Mouse (Mus musculus) telencephalon, adult 2 months (tissue): ENCODE measurements around the gene Ociad1.
"Not testable (repeated sequence)": the region's sequence is repeated elsewhere in the genome, so short reads cannot be mapped to it uniquely, and the experiment has no call there.

Experiments used
- DNase-seq: peaks from one replicate; pipeline ENCODE4 v3.0.0-alpha.2; 2011; ENCODE audit warnings: low read depth, low spot score

The Ociad1 gene

DNA sequence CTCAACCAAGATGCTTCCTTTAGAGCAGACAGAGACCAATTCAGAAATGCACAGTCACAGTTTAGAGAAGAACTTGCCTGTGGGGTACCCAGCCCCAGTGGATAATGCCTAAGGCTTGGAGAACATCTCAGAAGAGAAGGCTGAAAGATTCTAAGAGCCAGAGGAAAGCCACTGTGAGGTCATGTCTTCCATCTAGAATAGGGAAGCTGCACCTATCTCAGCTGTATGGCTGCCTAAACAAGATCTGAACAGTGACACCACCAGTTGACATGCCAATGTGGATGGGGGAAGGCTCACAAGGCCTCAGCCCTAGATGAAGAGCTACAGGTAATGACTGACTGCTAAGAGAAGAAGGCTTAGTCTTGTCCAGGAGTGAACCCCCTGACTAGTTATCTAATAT is 8.5 kb upstream of the Ociad1 start:
- no peak for DNase-seq

DNA sequence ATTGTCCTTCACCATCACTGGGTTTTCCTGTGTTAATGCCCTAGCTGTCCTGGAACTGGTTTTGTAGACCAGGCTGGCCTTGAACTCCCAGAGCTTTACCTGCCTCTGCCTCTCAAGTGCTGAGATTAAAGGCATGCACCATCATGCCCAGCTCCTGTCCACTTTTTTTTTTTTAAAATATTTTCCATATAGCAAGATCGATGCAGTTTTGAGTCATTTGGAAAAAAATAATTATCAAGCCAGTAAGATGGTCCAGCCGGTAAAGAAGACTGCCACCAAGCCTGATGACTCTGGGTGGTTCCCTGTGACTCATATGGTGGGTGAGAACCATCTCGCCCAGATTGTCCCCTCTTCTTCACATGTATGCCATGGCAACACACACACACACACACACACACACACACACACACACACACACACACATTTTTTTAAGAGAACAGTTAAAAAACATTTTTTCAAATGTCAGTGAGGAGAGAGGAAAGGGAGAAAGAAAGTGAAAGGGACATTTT is 7.1 kb upstream of the Ociad1 start:
- no peak for DNase-seq

DNA sequence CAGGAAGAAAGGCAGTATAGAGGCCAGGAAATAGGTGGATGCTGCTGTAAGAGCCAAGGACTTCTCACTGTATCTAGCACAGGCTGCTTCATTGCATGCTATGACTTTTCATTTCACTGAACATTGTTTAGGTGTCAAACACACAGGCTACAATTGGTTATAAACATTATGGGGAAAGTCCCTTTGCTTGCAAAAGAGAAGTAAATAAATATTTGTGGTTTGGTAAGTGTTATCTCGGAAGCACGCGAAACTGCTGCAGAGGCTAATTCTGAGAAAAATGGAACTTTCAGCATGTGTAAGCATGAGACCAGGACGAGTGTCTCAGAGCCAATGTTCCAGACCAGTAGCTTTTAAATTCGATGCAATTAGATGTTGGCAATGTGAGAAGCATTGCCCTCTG is 6.0 kb upstream of the Ociad1 start:
- no peak for DNase-seq

DNA sequence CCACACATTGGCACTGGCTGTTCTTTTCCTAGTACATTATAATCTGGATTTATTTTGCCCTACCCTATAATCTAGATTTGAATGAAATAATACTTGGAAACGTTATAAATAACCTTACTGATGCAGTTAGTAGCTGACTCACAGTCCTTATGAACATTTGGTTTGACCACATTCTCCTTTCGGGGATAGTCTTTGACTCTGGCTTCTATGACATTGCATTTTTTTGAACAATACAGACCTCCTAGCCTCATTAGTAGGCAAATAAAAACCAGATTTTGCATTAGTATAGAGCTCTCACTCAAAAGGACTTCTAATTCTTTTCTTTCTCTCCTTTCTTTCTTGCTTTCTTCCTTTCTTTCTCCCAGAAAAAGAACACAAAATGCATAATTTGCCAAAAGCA is 2.7 kb upstream of the Ociad1 start:
- no peak for DNase-seq

DNA sequence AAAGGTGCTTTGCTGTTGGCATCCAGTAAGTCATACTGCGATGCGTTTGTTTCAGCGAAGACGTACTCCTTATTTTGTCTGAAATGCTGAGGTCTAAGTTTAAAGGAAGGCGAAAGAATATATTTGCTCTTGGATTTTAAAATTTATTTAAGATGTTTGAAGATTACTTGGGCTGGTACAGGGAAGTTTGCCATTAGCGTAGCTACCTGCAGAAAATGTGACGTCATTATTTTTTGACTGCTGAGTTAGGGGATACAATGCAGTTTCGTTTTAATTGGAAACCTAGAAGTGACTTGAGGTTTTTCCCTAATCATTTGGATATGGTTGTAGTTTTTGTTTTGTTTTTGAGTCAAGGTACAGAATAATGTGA is 859 bp downstream of the Ociad1 start:
- DNase-seq, result no peak

DNA sequence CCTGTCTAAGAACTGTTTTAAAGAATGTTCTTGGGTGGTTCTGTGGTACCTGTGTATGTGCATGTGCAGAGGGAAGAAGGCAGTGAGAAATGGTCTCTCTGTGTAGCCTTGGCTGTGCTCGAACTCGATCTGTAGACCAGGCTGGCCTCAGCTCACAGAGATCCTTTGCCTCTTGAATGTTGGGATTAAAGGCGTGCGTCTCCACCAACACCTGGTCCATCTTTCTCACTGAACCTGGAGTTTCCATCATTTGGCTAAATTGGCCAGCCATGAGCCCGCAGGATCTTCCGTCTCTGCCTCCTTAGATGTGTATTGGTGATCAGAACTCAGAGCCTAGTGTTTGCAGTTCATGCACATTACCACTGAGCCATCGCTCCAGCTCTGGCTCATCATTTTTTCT is 2.4 kb downstream of the Ociad1 start:
- no peak for DNase-seq

DNA sequence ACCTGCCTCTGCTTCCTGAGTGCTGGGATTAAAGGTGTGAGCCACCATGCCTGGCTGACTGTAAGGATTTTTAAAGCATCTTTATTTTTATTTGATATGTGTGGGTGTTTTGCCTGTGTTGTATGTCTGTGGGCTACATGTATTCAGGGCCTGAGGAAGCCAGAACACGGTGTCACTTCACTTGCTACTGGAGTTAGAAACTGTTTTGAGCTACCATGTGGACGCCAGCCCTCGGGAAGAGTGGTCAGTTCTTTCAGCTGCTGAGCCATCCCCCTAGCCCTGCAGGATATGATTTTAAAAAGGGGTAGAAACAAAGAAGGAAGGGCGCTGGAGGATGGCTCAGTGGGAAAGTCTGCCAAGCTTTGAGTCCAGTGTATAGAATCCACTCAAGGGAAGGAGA is 3.3 kb downstream of the Ociad1 start:
- no peak for DNase-seq

DNA sequence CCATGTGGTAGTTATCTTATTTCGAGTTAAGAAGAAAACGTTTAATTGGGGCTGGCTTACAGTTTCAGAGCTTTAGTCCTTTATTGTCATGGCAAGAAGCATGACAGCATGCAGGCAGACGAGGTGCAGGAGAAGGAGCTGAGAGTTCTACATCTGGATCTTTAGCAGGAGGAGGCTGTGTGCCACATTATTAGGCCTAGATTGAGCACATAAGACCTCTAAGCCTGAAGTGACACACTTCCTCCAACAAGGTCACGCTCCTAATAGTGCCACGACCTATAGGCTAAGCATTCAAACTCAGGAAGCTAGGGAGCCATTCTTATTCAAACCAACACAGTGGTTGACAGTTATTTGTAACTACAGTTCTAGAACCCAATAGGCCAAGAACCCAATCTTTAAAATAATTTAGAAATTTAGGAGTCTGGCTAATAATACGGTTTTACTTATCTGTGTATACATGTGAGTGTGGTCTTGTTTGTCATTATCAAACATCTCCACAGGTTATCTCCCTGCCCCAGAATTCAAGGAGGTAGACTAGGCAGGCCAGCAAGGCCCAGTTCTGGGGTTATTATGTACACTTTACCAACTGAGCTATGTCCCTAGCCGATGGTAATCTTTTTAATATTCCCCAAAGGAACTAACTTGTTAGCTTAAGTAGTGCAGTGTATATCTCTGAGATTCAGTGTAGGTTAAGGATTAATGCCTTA is 9.2 kb downstream of the Ociad1 start:
- no peak for DNase-seq

DNA sequence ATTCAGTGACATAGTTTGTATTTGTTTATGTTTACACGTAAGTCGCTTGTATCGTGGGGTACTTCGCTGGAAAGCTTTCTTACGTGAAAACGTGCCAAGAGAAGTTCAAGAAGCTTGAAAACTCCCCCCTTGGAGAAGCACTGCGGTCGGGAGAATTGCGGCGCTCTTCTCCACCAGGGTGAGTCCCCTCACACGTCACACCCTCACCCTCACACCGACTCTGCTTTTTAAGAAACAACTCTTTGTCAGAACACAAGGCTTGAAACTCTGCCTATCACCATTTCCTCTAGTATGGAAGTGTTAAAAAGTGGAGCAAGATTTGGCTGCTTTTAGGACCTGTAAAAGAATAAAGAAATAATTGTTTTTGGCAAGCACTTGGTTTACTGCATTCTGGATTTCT is 11.9 kb downstream of the Ociad1 start:
- no peak for DNase-seq

DNA sequence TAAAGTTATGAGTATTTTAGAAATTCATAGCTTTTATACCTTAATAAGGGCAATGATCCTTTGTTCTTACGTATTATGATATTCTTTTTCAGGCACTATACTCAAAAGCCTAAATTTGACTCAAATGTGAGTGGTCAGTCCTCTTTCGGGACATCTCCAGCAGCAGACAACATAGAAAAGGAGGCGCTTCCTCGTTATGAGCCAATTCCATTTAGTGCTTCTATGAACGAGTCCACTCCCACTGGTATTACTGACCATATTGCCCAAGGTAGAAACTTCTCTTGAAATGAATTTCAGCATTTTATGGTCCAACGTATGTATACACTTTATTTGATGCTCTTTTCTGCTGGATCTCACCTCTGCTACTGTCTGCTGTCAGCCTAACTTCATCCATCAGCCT is 13.9 kb downstream of the Ociad1 start:
- DNase-seq, result no peak

DNA sequence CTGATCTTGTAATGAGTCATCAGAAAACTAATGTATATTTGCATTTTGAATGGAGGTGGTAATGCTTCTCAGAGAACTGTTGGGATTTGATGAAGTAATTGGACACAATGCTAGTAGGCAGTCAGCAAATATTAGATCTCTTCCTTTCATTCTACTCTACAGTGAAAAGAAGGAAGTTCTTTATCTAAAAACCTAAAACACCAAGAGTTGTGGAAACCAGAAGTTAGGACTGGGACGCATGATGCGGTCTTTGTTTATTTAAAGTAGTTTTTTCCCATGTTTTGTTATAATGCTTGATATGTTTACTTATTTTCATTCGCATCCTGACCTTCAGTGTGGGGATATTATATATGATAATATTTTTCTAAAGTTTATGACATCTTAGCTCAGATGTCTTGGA is 14.7 kb downstream of the Ociad1 start:
- DNase-seq, result no peak

DNA sequence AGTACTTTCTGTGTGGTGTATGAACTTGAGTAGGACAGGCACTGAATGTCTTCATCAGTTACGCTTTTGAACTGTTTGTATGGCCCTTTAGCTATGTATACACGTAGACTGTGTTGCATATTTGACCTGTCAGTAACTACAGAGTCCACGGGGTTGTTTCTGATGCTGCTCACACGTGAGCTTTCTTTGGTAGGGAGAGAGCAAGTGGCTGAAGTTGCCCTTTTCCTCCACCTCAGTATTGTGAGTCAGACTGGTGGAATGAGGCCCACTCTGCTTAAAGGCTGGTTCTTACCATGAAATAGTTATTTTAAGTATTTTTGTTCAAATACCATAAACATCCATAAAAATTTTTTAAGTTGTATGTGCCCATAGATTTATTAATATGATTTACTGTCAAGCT is 16.9 kb downstream of the Ociad1 start:
- DNase-seq, result no peak

DNA sequence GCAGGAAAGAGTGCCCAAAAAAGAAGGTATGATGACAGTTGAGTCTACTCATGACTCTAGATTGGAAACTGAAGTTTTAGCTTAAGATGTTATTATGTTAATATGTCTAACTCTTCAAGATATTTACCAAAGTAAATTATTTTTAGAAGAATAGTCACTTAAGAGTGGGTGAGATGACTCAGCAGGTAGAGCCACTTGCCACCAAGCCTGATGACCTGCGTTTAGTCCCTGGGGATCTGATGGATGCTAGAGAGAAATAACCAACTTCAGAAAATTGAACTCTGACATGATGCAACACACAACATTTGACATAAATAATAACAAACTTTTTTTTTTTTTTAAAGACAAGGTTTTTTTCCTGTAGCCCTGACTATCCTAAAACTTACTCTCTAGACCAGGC is 17.8 kb downstream of the Ociad1 start:
- no peak for DNase-seq

DNA sequence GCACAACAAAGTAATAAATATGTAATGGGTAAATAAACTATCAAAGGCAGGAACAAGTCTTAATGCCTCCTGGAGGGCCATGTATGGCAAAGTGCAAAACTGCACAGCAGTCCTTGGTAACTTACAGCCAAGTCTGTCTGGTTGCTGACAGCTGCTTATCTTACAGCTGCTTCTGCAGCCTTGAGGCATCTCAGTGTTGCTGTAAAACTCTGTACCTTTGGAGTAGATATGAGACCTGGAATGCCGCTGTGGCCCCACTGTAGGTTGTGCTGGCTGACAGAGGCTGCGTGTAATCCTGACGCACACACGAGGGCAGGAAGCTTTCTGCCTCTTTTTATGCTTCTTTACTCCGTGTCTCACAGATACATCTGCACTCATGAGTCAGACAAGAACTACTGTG is 18.9 kb downstream of the Ociad1 start:
- DNase-seq, result no peak

DNA sequence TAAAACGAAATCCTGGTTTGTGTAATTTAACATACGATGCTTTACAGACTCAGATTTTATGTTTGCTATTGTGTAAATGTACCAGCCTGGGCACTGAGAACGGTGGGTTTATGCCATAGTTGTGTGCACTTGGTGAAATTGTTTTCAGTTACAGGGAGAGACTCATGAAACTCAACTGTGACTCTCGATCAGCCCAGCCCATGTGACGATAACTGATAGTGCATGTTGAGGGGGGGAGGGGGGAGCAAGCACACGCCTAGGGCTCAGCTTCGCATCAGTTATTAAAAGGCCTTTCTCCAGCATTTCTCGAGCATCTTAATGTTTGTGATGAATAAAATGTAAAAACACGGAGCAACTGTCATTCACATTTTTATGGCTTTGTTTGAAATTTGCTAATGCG is 21.0 kb downstream of the Ociad1 start:
- no peak for DNase-seq

DNA sequence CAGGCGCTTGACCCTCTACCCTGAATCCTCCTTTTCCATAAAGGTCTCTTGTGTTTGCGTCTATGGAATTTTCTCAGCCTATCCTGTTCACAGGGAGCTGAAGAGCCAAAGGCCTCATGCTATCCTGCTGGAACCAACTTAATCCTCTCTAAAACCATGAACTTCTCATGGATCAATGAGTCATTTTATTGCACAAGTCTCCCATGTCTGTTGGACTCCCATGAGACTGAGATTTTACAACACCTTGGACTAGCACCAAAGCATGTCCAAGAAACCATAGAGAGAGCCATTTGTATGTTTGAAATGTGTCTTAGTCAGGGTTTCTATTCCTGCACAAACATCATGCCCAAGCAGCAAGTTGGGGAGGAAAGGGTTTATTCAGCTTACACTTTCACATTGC is 22.1 kb downstream of the Ociad1 start:
- DNase-seq, result no peak

DNA sequence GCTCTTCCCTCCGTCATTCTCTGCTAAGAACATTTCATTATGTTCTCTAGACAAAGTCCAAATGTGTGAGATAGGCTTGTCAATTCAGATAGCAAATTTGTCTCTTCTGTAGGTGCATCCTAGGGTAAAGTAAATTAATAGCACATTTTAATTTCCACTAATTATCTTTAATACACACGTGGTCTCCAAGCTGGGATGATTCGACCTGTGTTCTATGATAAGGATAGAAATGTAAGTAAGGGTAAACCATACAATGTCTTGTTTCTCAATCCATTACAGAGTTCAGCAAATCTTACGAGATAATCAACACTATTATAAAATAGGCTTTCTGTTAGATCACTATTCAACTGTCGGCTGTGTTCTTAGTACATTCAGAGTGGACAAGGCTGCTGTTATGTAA is 26.7 kb downstream of the Ociad1 start:
- DNase-seq, result no peak

DNA sequence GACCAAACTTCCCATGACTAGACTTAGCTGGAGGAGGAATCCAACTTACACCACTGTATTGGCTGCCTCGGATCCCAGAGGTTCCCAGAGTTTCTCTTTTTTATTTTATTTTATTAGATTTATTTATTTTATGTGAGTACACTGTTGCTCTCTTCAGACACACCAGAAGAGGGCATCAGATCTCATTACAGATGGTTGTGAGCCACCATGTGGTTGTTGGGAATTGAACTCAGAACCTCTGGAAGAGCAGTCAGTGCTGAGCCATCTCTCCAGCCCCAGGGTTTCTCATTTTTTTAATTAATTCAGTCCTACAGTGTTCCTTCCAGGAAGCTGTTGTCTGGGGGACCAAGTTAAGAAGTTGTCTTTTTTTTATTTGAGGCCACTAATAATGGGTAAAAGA is 30.1 kb downstream of the Ociad1 start:
- DNase-seq, result not testable (repeated sequence)

DNA sequence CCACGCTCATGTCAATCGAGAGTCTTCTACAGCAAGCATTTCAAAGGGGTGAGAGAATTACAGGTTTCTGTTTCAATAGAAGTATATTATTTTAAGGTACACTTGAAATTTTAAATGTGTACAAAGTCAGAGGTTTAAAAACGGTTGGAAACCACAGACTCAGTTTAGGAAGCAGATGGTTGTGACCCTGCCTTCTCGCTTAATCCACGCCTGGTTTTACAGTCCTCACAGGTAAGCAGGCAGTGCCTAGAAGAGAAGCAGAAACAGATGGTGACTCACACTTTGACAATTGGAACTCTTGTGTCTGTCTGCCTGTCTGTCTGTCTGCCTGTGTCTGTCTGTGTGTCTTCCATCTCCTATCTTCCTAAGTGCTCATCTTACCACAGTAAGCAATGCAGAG is 31.0 kb downstream of the Ociad1 start:
- no peak for DNase-seq

DNA sequence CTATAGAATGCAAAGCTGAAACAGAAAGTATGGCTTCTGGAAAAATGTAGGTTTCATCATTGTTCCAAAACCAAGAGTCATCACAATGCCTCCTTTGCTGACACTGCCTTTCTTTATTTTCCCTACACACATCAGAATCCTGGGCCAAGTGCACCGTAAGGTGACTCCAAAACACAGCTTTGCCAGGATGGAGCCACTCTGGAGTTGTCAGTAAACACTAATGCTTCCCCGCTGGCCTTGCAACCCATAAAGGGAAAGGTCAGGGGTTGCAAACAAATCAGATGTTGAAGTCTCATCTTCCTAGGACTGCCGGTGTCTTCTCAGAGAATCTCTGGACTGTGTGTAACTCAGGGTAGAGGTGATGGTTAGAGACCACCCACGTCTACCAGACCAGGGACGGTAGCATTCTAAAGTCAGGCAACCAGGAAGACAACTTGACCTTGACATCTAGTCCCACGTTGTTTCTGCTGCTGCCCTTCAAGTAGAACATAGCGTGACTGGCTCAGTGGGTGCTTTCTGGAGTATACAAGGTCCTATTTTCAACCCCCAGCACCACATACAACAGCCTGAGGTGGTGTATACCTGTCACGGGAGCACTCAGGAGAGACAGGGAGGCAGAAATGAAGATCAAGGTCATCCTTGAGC is 32.1 kb downstream of the Ociad1 start:
- no peak for DNase-seq

DNA sequence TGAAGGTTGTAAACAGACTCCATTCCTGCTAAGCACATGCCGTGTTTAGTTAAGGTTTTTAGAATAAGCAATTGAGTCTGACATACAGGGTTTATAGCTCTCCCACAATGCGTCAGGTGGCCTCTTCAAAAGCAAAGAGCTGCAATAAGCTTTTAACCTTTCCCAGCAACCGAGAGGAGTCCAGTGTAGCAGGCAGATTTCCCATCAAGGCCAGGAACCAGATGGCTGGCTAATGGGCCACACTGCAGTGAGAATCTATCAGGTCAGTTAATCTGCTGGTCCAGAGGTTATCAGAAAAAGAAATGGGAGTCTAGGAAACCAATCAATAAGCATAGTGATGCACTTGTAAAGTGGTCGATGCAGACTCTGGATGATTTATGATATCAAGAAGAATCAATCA is 38.4 kb downstream of the Ociad1 start:
- DNase-seq, result no peak

DNA sequence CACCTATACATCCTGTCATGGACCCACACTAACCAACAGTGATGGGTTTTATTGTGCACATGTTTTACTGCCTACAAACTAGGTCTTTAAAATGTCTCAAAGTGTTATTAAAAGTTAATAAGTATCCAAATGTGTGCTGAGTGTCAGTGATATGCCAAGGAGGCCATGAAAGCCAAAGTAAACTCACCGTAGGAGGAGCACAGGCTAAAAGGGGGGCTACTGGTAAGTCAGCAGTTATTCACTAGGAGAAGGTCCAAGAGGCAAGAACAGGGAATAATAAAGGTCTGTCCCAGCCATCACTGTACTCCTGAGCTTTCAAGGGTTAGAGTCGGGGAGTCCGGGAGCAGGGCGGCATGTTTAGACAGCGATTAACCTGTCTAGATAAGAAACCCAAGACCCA is 43.9 kb downstream of the Ociad1 start:
- DNase-seq, result no peak

DNA sequence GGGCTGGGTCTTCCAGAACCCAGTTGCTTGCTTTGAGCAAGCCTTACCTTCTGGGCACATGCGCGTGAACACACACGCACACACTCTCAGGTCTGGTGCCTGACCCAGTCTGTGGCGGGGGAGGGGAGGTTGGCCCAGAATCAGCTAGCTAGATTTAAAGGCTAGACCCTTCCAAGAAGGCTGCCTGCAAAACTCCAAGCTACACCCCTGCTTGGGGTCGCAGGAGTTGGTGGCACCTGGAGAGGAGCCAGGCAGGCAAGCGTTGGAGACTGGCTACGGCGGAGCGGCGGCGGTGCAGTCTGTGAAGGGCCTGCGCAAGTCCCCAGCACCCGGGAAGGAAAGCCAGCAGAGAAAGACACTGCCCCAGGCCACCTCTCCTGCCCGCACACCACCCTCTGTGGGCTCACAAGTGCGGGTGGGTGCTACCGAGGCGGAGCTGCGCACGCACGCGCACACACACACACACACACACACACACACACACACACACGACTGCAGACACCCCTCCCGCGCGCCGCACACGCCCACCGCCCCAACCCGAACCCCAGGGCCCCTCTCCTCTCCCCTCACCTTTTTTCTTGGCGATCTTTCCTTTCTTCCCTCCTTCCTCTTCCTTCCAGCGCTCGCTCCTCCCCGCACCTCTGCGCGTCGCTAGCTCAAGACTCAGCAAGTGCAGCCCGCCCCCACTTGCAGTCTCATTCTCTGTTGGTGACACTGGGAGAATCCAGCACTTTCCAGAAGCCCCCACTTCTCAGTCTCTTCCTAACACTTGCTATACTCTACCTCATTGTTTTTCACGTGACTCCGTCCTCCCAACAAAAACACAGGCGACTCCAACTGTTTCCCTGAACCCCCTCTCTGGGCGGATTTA is 45.6 kb downstream of the Ociad1 start:
- no peak for DNase-seq
